Mouse (Mus musculus) skeletal muscle tissue, adult 2 months (tissue): ENCODE measurements around the gene Adgb.
"Not testable (repeated sequence)": the region's sequence is repeated elsewhere in the genome, so short reads cannot be mapped to it uniquely, and the experiment has no call there.

Source experiments
- DNase-seq: peaks from one replicate; pipeline ENCODE4 v3.0.0-alpha.2; 2012; ENCODE audit warnings: low read depth, low spot score

Adgb gene

GRCm38 (mm10) chr10:10471961-10472610, at the start of gene Adgb:
Gene Adgb (minus strand): TSS chr10:10472326.
- DNase-seq: peak; percentile 74

DNA sequence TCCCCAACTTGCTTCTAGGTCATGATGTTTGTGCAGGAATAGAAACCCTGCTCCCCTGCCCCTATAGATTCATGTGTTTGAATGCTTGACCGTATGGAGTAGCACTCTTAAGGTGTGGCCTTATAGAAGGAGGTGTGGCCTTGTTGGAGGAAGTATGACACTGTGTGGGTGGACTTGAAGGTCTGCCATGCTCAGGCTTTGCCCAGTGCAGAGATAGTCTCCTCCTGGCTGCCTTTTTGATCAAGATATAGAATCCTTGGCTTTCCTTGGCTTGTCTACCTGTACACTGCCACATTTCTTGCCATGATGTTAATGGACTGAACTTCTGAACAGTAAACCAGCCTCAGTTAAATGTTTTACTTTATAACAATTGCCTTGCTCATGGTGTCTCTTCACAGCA, 8.0 kb upstream of the Adgb start:
- DNase-seq: no peak

GRCm38 (mm10) chr10:10477429-10477828, 5.3 kb upstream of the Adgb start:
- DNase-seq: not testable (repeated sequence)

- no peak for DNase-seq
These were observed 4.8 kb upstream of the Adgb start for GRCm38 (mm10) chr10:10476956-10477355.

DNA sequence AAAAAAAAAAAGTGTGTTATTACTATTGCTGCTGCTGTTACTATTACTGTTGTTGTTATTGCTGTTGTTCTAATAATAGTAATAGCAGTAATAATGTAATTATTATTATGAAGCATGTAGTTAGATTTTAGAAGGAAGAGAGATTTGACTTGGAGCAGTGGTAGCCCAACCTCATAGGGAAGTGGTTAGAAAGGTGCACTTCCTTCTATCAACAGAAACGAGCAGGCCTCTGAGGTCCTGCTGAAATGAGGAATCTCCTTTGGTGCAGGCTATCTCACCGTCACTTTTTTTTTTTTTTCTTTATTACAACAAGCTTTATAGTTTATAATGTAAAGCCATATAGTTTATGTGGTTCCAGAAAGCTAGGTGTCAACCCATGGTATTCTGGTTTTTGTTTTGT, 4.4 kb upstream of the Adgb start:
- DNase-seq: no peak

- no peak for DNase-seq
These were observed 3.2 kb downstream of the Adgb start for GRCm38 (mm10) chr10:10468699-10469547.

DNA sequence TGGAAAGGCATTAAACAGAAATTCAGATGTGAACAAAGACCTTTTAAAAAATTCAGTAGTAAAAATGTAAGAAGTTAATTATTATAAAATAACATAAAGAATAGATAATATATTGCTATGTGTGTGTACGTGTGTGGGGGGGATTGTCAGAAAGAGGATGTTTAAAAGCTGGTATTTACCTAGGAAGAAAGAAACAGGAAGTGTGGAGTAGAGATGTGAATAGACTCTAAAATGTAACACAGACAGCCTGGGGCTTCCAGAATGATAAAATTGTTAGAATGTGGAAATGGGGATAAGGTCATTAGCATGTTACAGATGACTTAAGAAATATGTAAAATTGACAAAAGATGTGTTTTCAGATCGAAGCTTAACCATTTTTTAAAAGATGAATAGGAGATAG, 12.0 kb downstream of the Adgb start:
- DNase-seq: no peak

DNA sequence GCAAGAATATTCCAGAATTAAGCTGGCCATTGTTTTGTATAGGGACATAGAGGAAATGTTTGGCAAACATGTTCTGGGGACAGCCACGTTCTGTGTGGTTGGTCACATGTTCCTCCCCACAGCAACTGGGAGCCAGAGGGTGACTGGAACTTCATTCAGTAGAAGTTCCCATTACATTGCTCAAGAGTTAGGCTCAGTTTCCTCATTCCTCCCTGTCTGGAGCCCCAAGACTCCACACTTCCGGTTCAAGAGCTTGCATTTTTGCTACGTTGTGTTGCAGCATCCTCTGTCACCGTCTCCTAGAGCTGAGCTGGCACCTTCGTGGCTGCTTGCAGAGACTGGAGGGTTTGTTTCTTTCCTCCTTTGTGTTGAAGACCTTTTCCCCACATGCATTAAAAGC, 15.1 kb downstream of the Adgb start:
- DNase-seq: peak; percentile 47

- DNase-seq: peak; percentile 20
These were observed 23.1 kb downstream of the Adgb start for GRCm38 (mm10) chr10:10449067-10449466.

- no peak for DNase-seq
These were observed 27.2 kb downstream of the Adgb start for GRCm38 (mm10) chr10:10444841-10445466.

DNA sequence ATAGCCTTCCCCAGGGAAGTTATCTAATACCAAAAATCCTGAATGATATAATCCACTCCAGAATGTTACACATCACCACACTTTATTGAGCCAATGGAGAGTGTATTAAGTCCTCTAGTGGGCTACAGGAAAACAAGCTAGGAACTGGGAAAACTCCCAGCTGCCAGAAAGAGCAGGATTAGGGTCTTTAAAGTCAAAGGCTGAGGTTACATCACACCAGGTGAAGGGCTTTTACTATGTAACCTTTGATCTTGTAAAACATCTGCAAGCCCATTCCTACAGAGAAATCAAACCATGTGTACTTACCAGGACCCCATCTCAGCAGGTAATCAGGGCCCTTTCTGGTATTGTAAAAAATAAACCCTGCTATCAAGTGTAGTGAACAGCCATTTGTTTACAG, 28.6 kb downstream of the Adgb start:
- peak; percentile 11 for DNase-seq

DNA sequence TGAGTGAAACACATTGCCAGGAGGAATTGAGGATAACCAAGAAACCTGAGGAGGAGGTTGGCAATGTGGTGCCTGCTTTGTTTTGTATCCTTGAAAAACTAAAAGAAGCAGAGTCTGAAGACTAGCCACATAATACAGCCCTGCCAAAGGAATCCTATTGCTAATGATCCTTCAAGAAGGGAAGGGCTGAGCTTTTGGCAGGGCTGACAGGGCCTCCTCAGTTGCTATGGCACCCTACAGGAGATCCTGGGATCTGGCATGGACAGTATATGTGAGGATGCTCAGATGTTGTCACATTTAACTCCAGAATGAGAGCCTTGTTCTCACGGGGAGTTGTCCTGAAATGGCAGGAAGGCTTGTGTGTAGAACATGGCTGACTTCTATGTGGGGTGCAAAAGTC, 37.1 kb downstream of the Adgb start:
- DNase-seq: no peak

GRCm38 (mm10) chr10:10429635-10430034, 42.5 kb downstream of the Adgb start:
- DNase-seq: no peak

DNA sequence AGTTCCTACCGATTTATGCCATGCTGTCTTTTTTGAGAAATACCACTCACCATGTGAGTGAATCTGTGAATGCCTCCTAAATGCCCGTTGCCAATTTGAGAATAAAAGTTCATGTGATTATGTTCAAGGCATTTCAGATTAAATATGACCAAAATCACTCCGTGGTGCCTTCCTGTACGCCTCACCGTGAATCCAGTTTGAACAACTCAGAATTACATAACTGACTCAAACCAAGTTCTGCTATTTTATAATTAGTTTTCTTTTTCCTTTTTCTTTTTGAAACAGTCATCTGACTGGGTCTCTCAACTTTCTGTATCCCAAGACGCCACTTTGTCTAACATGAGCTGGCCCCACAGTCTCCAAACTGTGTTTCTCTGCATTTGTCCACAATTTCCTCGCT, 43.1 kb downstream of the Adgb start:
- DNase-seq: no peak

DNA sequence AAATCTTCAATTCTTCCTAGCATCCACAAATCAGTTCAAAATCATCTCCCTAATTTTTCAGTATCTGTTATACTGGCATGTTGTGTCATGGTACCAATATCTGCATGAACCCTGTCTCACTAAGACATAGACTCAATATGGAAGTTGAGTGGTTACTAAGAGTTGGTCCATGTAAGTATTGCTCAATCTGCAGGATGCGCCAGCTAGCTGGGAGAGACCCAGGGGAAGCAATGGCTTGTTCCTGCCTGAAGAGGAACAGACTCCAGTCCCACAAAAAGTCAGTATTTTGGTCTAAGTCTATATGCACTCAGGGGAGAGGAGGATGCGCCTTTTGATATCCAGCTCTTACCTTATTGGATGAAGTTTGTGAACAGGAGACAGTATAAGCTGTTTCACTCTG, 47.7 kb downstream of the Adgb start:
- DNase-seq: no peak

DNA sequence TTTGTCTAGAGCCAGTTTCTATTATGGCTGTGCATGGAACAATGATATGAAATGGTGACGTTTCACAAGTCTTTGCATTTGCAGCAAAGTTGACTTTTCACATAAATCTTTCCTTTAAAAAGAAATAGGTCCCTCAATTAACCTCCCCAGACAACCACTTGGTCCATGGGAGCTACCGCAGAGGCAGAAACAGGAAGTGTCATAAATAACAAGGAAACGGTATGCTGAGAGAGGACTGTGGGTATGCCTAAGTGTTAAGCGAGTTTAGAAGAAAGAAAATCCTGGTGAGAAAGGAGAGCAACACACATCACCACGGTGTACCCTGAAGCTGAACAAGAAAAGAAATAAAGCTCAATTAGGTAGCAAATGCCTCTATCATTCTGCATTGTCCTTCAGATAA, 61.1 kb downstream of the Adgb start:
- DNase-seq: no peak

GRCm38 (mm10) chr10:10408166-10408565, 64.0 kb downstream of the Adgb start:
- DNase-seq: peak; percentile 39

GRCm38 (mm10) chr10:10395784-10396481, 76.2 kb downstream of the Adgb start:
- no peak for DNase-seq

DNA sequence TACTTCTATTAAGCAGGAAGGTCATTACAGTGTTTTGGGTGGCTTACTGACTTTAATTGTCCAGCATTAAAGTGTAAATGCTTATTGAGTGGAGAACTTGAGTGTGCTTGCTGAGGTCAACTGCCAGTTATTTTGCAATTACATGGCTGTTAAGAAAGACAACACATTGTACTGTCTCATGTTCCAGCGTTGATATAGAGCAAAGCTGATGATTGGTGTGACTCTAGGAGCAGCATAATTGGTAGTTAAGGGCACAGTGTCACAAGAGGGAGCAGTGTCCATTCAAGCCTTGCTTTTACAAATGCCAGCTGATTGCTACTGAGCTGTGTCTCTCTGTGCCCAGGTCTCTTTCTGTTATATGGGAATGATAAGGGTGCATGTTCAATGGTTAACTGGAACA, 97.5 kb downstream of the Adgb start:
- DNase-seq: no peak

DNA sequence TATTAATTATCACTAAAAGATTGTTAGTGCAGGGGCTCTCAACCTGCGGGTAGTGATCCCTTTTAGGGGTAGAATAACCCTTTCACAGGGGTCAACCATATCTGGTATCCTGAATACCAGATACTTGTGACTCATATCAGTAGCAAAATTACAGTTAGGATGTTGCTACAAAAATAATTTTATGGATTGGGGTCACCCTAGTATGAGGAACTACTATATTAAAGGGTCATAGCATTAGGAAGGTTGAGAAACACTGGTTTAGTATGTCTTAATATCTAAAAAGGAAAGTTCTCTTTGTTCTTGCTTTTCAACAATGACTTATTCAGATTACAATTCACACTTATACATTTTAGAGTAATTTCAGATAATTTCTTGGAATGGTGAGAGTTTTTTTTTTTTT, 108.1 kb downstream of the Adgb start:
- DNase-seq: no peak

DNA sequence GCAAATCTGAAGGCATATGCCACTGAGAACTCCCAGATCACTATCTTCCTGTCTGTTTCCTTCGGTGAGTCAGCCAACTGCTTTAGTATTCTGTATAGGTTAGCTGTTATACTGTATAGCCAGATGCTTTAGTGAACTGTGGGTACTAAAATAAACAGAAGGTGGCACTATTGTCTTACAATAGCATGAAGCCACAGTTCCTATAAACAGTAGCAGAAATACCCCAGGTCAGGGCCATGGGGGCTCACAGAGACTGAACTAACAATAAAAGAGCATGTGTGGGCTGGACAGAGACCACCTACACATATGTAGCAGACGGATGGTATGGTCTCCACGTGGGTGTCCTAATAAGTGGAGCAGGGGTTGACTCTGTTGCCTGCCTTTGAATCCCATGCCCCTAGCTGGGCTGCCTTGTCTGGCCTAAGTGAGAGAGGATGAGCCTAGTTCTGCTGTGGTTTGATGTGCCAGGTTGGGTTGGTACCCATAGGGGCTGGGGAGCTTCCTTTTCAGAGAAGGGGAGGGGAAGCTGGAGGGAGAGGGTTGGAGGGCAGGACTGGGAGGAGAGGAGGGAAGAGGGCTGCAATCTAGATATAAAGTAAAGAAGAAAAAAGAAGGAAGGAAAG, 116.4 kb downstream of the Adgb start:
- no peak for DNase-seq

DNA sequence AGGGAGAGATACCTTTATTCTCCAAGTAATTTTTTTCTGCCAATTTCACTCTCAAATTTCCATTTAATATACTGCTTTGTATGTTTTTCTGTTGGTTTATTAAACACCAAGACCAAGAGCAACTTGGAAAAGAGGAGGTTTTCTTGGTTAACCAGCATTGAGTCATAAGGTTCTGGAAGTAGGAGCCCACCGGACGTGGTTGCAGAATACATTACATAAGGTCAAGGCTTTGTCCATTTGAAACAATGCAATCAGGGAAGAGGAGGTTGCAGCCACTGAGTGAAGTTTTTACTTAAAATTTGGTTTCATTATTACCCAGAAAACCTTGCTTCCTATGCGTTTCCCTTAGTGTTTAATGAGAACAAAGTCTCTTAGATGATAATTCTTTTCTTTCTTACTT, 119.9 kb downstream of the Adgb start:
- DNase-seq: no peak
